Mouse (Mus musculus) brown adipose tissue, adult 24 weeks (tissue): ENCODE measurements around the gene Rab14. TPM values are rescaled to one million over a fixed set of nuclear protein-coding genes. Genes with fewer than 3 reads are reported as not detected.

Experiments used
- H3K27ac ChIP-seq: fragments of 200-500 bp; replicated peaks from 2 replicates; pipeline ENCODE4 v1.5.1; 2012; ENCODE audit warnings: low read depth, mild to moderate bottlenecking, low read length
- H3K4me1 ChIP-seq: fragments of 200-500 bp; 2 replicates; pipeline ENCODE4 v1.6.1; 2012; ENCODE audit warnings: low read length, mixed read lengths; ENCODE audit not compliant: control insufficient read depth, insufficient read depth, insufficient read length
- H3K4me3 ChIP-seq: fragments of 200-500 bp; 2 replicates; pipeline ENCODE4 v1.5.1; 2012; ENCODE audit warnings: low read depth, mild to moderate bottlenecking, low read length, moderate library complexity; ENCODE audit not compliant: insufficient read depth
- polyA plus RNA-seq: library from polyadenylated mRNA; stranded (reverse); fragments of >200 nt; gene quantifications from 2 replicates; pipeline ENCODE4 v1.2.4, GENCODE M21; 2012; ENCODE audit not compliant: missing spikeins, insufficient read depth, insufficient read length

Gene Rab14
- polyA plus RNA-seq, 1 experiment, result 128 TPM

- H3K4me1 ChIP-seq, result no peaks in the 10 kb centered on the region
- no peak overlapping the region for H3K4me3 ChIP-seq
- no peak overlapping the region for H3K27ac ChIP-seq
Observed at GRCm38 (mm10) chr2:35213345-35213910, 12.5 kb upstream of the Rab14 start.

GRCm38 (mm10) chr2:35211681-35212080, 10.8 kb upstream of the Rab14 start:
- H3K27ac ChIP-seq, result no peak overlapping the region
- H3K4me3 ChIP-seq, result no peak overlapping the region
- no peaks in the 10 kb centered on the region for H3K4me1 ChIP-seq

- no peak overlapping the region for H3K4me3 ChIP-seq
- no peak overlapping the region for H3K27ac ChIP-seq
- no peaks in the 10 kb centered on the region for H3K4me1 ChIP-seq
Observed at GRCm38 (mm10) chr2:35208931-35209665, 8.2 kb upstream of the Rab14 start.

- H3K4me1 ChIP-seq, result no peaks in the 10 kb centered on the region
- no peak overlapping the region for H3K27ac ChIP-seq
- H3K4me3 ChIP-seq, result no peak overlapping the region
Observed at GRCm38 (mm10) chr2:35208054-35208453, 7.1 kb upstream of the Rab14 start.

GRCm38 (mm10) chr2:35206761-35207160, 5.8 kb upstream of the Rab14 start:
- Histone ChIP-seq H3K4me3 (no peak overlapping the region), H3K27ac (no peak overlapping the region), H3K4me1 (no peaks in the 10 kb centered on the region)

GRCm38 (mm10) chr2:35203729-35204128, 2.8 kb upstream of the Rab14 start:
- H3K27ac ChIP-seq, result no peak overlapping the region
- no peak overlapping the region for H3K4me3 ChIP-seq
- H3K4me1 ChIP-seq, result peaks cover 2% of the 10 kb centered on the region; the same call in 1 of the 2 replicates

- H3K4me1 ChIP-seq, result peaks cover 7% of the 10 kb centered on the region
- peak overlapping the region; percentile 96 for H3K4me3 ChIP-seq
- peak overlapping the region; percentile 99 for H3K27ac ChIP-seq
Observed at GRCm38 (mm10) chr2:35199971-35200897, 686 bp downstream of the Rab14 start.

GRCm38 (mm10) chr2:35199541-35199940, 1.4 kb downstream of the Rab14 start:
- Histone ChIP-seq H3K4me3 (peak overlapping the region; percentile 96), H3K27ac (peak overlapping the region; percentile 99), H3K4me1 (peaks cover 8% of the 10 kb centered on the region)

- Histone ChIP-seq H3K4me3 (no peak overlapping the region), H3K4me1 (peaks cover 8% of the 10 kb centered on the region), H3K27ac (no peak overlapping the region)
Observed at GRCm38 (mm10) chr2:35195626-35196544, 5.0 kb downstream of the Rab14 start.

GRCm38 (mm10) chr2:35193976-35194375, 6.9 kb downstream of the Rab14 start:
- no peak overlapping the region for H3K4me3 ChIP-seq
- peaks cover 6% of the 10 kb centered on the region for H3K4me1 ChIP-seq
- no peak overlapping the region for H3K27ac ChIP-seq

GRCm38 (mm10) chr2:35188929-35189328, 12.0 kb downstream of the Rab14 start:
- no peak overlapping the region for H3K4me3 ChIP-seq
- no peaks in the 10 kb centered on the region for H3K4me1 ChIP-seq
- H3K27ac ChIP-seq, result no peak overlapping the region

- no peak overlapping the region for H3K27ac ChIP-seq
Observed at GRCm38 (mm10) chr2:35183115-35183673, 17.7 kb downstream of the Rab14 start.

GRCm38 (mm10) chr2:35178153-35178552, 22.8 kb downstream of the Rab14 start:
- Histone ChIP-seq H3K4me3 (no peak overlapping the region), H3K4me1 (no peaks in the 10 kb centered on the region), H3K27ac (no peak overlapping the region)

More at GRCm38 (mm10) chr2:35183115-35183673, 17.7 kb downstream of the Rab14 start:
- no peaks in the 10 kb centered on the region for H3K4me1 ChIP-seq
- no peak overlapping the region for H3K4me3 ChIP-seq
